Mouse (Mus musculus): ENCODE measurements around the gene Nlrp3.

- TF ChIP-seq POLR2A (IDR thresholded peaks at IDR 0.05; ENCODE audit: insufficient read depth, low read depth, low read length), result no peak
- no peak for TF ChIP-seq EP300 (IDR thresholded peaks at IDR 0.05; ENCODE audit: insufficient read depth, low read depth, low read length)
- TF ChIP-seq CTCF (IDR thresholded peaks at IDR 0.05), result no peak
Measured at GRCm38 (mm10) chr11:59611646-59612045, 70.3 kb downstream of the Nlrp3 start.

Data from heart, adult 2 months (tissue).